Mouse (Mus musculus) neural tube, embryonic 11.5 days (tissue): ENCODE results near the gene Shh. TPM values are rescaled to one million over a fixed set of nuclear protein-coding genes. Genes with fewer than 3 reads are reported as not detected.

Experiments used
- ATAC-seq: fragments of 200-750 bp; cut with Nextera tagmentation; 2 replicates; pipeline ENCODE4 v1.8.0; 2017; ENCODE audit warnings: moderate number of reproducible peaks, mild to moderate bottlenecking, moderate TSS enrichment, moderate library complexity; ENCODE audit not compliant: insufficient read depth, low FRiP score, low TSS enrichment
- DNase-seq: peaks from one replicate; pipeline ENCODE4 v3.0.0-alpha.2; 2015; ENCODE audit warnings: low spot score
- H3K27ac ChIP-seq: fragments of 300-500 bp; sonication (generic); 2 replicates; pipeline ENCODE4 v1.5.1; 2014; ENCODE audit warnings: low read depth, mild to moderate bottlenecking, low read length
- H3K27me3 ChIP-seq: fragments of 300-500 bp; sonication (generic); 2 replicates; pipeline ENCODE4 v1.6.1; 2014; ENCODE audit warnings: mild to moderate bottlenecking, low read length, mixed read lengths; ENCODE audit not compliant: control insufficient read depth, insufficient read depth
- H3K36me3 ChIP-seq: fragments of 300-500 bp; sonication (generic); 2 replicates; pipeline ENCODE4 v1.6.1; 2014; ENCODE audit warnings: mild to moderate bottlenecking, low read length, moderate library complexity, mixed read lengths; ENCODE audit not compliant: control insufficient read depth, insufficient read depth
- H3K4me1 ChIP-seq: fragments of 300-500 bp; sonication (generic); 2 replicates; pipeline ENCODE4 v1.6.1; 2014; ENCODE audit warnings: low read length, mixed read lengths; ENCODE audit not compliant: control insufficient read depth, insufficient read depth
- H3K4me2 ChIP-seq: fragments of 300-500 bp; sonication (generic); 2 replicates; pipeline ENCODE4 v1.6.1; 2014; ENCODE audit warnings: low read depth, mild to moderate bottlenecking, moderate library complexity
- H3K4me3 ChIP-seq: fragments of 300-500 bp; sonication (generic); 2 replicates; pipeline ENCODE4 v1.5.1; 2014; ENCODE audit warnings: low read depth, low read length
- H3K9ac ChIP-seq: fragments of 300-500 bp; sonication (generic); 2 replicates; pipeline ENCODE4 v1.6.1; 2014; ENCODE audit warnings: mild to moderate bottlenecking, low read length
- H3K9me3 ChIP-seq: fragments of 300-500 bp; sonication (generic); 2 replicates; pipeline ENCODE4 v1.6.1; 2016; ENCODE audit warnings: low read length; ENCODE audit not compliant: control insufficient read depth
- WGBS: fragments of 180-500 bp; shearing (Covaris S2); extraction: QIAGEN DNeasy Blood & Tissue Kit; methylation state at CpG from one replicate; pipeline ENCODE4 v1.1.7; 2014; 5-methylcytosine and 5-hydroxymethylcytosine counted together
- polyA plus RNA-seq: library from polyadenylated mRNA; unstranded; fragments of >200 nt; fragmentation: Nextera tagmentation; extraction: Ambion mirVana; gene quantifications from 2 replicates; pipeline ENCODE4 v1.2.1, GENCODE M21; 2014

Gene Shh
- polyA plus RNA-seq, 1 experiment from 2014 or later = 1.9 TPM

DNA sequence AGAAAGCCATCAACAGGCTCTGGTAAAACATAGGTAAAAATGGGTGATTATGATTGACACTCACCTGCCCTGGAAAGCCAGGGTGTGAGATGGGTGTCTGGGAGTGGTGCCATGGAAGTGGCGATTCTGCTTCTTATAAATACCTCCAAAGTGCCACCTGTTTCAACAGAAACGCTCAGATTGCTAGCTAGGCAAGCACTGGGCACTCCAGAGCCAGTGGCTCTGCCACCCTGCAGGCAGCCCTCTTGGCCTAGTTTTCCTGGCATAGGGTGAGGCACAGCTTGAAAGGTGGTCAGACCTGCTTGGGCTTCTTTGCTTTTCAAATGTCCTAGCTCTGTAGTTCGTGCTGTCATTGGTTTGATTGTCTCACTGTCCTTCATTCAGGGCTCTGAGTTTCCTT, 53.0 kb downstream of the Shh start:
- Histone ChIP-seq H3K9ac (no peak overlapping the region), H3K9me3 (no peaks in the 10 kb centered on the region), H3K4me3 (no peak overlapping the region), H3K36me3 (peaks cover 15% of the 10 kb centered on the region), H3K27ac (no peak overlapping the region), H3K4me1 (no peaks in the 10 kb centered on the region), H3K27me3 (no peaks in the 10 kb centered on the region), H3K4me2 (no peak overlapping the region)
- no peak for ATAC-seq
- no peak for DNase-seq
- WGBS = 96% methylated on average over 3 of the region's 3 CpGs

DNA sequence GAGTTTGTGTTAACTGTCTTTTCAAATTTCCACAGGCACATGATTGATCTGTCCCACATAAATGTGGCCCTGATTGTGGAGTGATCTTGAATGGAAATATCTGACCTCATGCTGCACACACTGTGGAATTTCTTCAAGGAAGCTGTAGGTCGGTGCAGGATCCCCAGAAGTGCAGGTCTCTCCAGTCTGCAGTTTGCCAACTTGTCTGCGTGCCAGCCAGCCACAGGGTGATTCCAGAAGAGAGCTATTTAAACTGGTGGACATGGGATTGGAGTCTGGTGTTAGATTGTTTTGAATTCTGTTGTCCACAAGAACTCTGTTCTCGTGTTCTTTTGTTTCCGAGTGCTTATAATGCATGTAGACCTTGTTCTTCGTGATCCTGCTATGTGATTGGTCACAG, 53.5 kb downstream of the Shh start:
- Histone ChIP-seq H3K9me3 (no peaks in the 10 kb centered on the region), H3K9ac (no peak overlapping the region), H3K4me3 (no peak overlapping the region), H3K36me3 (peaks cover 19% of the 10 kb centered on the region), H3K4me2 (no peak overlapping the region), H3K27me3 (no peaks in the 10 kb centered on the region), H3K4me1 (no peaks in the 10 kb centered on the region), H3K27ac (no peak overlapping the region)
- ATAC-seq = no peak
- 95% methylated on average over 5 of the region's 5 CpGs for WGBS
- no peak for DNase-seq

DNA sequence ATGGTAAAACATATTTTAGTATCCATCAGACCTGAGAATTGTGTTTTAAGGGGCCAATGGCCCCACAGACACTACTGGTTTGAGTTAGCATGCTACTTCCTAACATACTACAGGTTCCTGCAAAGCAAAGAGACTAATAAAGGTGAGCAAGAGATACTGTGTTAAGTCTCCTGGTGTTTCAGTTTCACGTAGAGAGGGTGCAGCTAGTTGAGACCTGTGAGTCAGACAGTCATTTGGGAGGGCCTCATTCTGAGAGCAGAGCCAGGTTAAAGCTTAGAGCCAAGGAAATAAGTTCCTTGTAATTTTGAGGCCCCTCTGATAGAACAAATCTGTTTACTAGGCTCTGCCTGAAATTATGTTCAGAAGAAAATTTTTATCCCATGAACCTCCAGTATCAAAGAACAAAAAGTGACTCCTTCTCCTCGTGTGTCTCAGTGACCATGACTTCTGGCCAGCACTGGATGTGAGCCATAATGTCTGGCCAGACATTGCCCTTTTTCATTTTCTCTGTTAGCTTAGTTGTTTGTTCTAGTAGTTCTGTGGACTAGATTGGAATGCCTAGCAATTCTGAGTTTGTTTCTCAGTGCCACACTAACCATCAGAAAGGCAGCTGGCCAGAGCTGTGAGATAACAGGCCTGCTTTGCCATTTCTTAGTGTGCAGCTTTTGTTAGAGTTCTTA, 54.9 kb downstream of the Shh start:
- no peak overlapping the region for H3K4me2 ChIP-seq
- H3K27ac ChIP-seq = no peak overlapping the region
- no peak overlapping the region for H3K9ac ChIP-seq
- H3K9me3 ChIP-seq = no peaks in the 10 kb centered on the region
- H3K27me3 ChIP-seq = no peaks in the 10 kb centered on the region
- 89% methylated on average over 2 of the region's 2 CpGs for WGBS
- H3K4me3 ChIP-seq = no peak overlapping the region
- H3K36me3 ChIP-seq = peaks cover 19% of the 10 kb centered on the region
- DNase-seq = no peak
- no peak for ATAC-seq
- H3K4me1 ChIP-seq = no peaks in the 10 kb centered on the region

Other genes starting within 250 kb of the Shh start
- gene Cnpy1, start 221.4 kb downstream of the Shh start, polyA plus RNA-seq = 6.7 and 7.1 TPM in 2 replicates
- 20.1 and 22.3 TPM in 2 replicates for gene Rbm33, start 150.1 kb downstream of the Shh start, polyA plus RNA-seq